Mouse (Mus musculus): ENCODE measurements at regions not wholly inside any gene's neighbourhood (a gene's known extent, or its start where the extent isn't known, plus 50 kb on each side); places are given as distances from the start of the nearest gene placed in this dataset.

DNA sequence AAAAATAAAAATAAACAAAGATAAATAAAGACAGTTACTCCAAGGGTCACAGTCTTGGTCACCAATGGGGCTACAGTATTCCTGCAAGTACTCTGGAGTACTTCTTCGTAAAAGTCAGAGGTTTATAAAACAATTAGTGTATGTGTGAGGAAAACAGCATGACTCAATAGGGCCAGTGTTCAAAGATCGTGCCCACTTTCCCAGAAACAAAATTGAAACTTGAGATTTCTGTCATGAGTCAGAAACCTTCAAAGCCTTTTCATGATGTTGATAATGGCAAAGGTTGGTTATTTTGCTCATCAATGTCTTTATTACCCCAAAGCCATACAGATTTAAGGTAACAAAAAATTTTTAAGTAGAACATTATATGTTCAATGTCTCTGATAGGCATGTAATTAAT lies 53.1 kb upstream of the Ctla4 start:
- H3K9me3 ChIP-seq (ENCODE audit: low read length) = no peaks in the 10 kb centered on the region
- H3K9ac ChIP-seq (replicated peaks; ENCODE audit: low read length) = no peak overlapping the region
- no peaks in the 10 kb centered on the region for H3K27me3 ChIP-seq (ENCODE audit: insufficient read depth, low read length)
- H3K4me2 ChIP-seq (ENCODE audit: low read depth, low read length) = no peak overlapping the region
- no peaks in the 10 kb centered on the region for H3K4me1 ChIP-seq (ENCODE audit: insufficient read depth, low read length)
- DNase-seq (ENCODE audit: low spot score) = no peak
- H3K27ac ChIP-seq = no peak overlapping the region
- WGBS = 66% methylated on average over 2 of the region's 2 CpGs
- no peaks in the 10 kb centered on the region for H3K36me3 ChIP-seq (ENCODE audit: insufficient read depth, low read length)
- ATAC-seq = no peak
- H3K4me3 ChIP-seq (ENCODE audit: low read length) = no peak overlapping the region
- TF ChIP-seq CTCF (IDR thresholded peaks at IDR 0.05; ENCODE audit: low read depth) = no peak
